Comparison of ENCODE assay signal across 9 mouse cellular contexts in the genomic region with DNA sequence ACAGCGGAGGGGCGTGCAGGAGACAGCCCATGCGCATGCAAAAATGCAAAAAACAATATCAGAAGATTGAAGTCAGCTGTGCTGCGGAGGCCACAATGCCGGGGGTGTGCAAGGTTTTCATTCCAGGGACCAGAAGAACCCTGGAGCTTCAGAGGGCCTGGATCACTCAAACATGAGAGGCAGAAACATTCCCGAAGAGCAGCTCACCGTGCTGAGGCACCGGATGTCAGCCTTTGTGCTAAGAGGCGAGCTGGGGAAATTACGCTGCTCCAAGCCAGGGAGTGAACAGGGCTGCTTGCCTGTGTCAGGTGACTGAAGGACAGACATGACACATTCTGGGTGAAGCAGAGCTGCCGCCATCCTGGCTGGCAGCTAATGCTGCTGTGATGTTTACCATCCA. TPM values are rescaled to one million over a fixed set of nuclear protein-coding genes. Genes with fewer than 3 reads are reported as not detected.
DNase-seq lines count a peak whose midpoint lies in the region; ATAC-seq and TF ChIP-seq lines count a peak whose summit lies in the region.
"Had no signal": no experiment of that assay in that cellular context is flagged by ENCODE, and none has a peak within 500 bp of the region (broad histone marks: within the 10 kb centered on the region; RNA-seq: fewer than 3 reads in every experiment).

No protein-coding gene starts in this region.

- peak overlapping the region; percentile 41 for H3K9ac ChIP-seq in hindbrain, embryonic 12.5 days
- no peak overlapping the region for H3K9ac ChIP-seq in hindbrain, embryonic 14.5 days
- H3K9ac ChIP-seq in limb, embryonic 14.5 days (ENCODE audit: low read depth, low read length, severe bottlenecking) = peak overlapping the region; percentile 28; the same call in 1 of the 2 replicates

- no peaks in the 10 kb centered on the region for H3K36me3 ChIP-seq in hindbrain, embryonic 12.5 days
- no peaks in the 10 kb centered on the region for H3K36me3 ChIP-seq in hindbrain, embryonic 14.5 days (replicated peaks; ENCODE audit: control insufficient read depth, insufficient read depth)
- H3K36me3 ChIP-seq in limb, embryonic 14.5 days (ENCODE audit: control insufficient read depth, insufficient read depth, low read length) = no peaks in the 10 kb centered on the region

- no peak overlapping the region for H3K27ac ChIP-seq in hindbrain, embryonic 12.5 days
- H3K27ac ChIP-seq in hindbrain, embryonic 14.5 days = no peak overlapping the region
- peak overlapping the region; percentile 33; the same call in 1 of the 2 replicates for H3K27ac ChIP-seq in limb, embryonic 14.5 days (replicated peaks; ENCODE audit: low read depth, low read length)

- no peak overlapping the region for H3K4me3 ChIP-seq in hindbrain, embryonic 12.5 days
- H3K4me3 ChIP-seq in hindbrain, embryonic 14.5 days (replicated peaks; ENCODE audit: low read length) = no peak overlapping the region
- H3K4me3 ChIP-seq in limb, embryonic 14.5 days (replicated peaks; ENCODE audit: low read length) = no peak overlapping the region

- no peak overlapping the region for H3K4me2 ChIP-seq in hindbrain, embryonic 12.5 days (replicated peaks)
- H3K4me2 ChIP-seq in hindbrain, embryonic 14.5 days (replicated peaks) = no peak overlapping the region
- H3K4me2 ChIP-seq in limb, embryonic 14.5 days (replicated peaks; ENCODE audit: low read depth, low read length, severe bottlenecking) = peak overlapping the region; percentile 10; the same call in 1 of the 2 replicates

- no peak for DNase-seq in hindbrain, embryonic 14.5 days (ENCODE audit: low spot score)
- DNase-seq in NIH3T3 (ENCODE audit: low read depth) = peak; percentile 83
- peak; percentile 42 to 46 for DNase-seq in cerebellum, postnatal 10 days
- DNase-seq in limb, embryonic 14.5 days (ENCODE audit: low spot score) = no peak
- DNase-seq in urinary bladder, postnatal 36 days (ENCODE audit: low spot score in 2 of 2) = no peak
- no peak for DNase-seq in right cerebral cortex, adult 18-20 months
- DNase-seq: layer of hippocampus, postnatal 36 days; thymus, adult 18-20 months had no signal

- TF ChIP-seq POLR2A in limb, embryonic 14.5 days (IDR thresholded peaks at IDR 0.05; ENCODE audit: borderline replicate concordance, extremely low read depth, insufficient read depth, insufficient read length) = no peak

- ATAC-seq in hindbrain, embryonic 12.5 days (ENCODE audit: low FRiP score) = no peak
- no peak for ATAC-seq in hindbrain, embryonic 14.5 days (ENCODE audit: low FRiP score)
- ATAC-seq in limb, embryonic 14.5 days (ENCODE audit: low FRiP score, low read depth) = no peak

- 32% methylated on average over 11 of the region's 11 CpGs for WGBS in hindbrain, embryonic 12.5 days
- WGBS in hindbrain, embryonic 14.5 days = 38% methylated on average over 11 of the region's 11 CpGs
- WGBS in limb, embryonic 14.5 days = 26% methylated on average over 11 of the region's 11 CpGs

- peaks cover 3% of the 10 kb centered on the region; the same call in 1 of the 2 replicates for H3K27me3 ChIP-seq in hindbrain, embryonic 12.5 days
- no peaks in the 10 kb centered on the region for H3K27me3 ChIP-seq in hindbrain, embryonic 14.5 days (ENCODE audit: control insufficient read depth, insufficient read depth, low read length)
- H3K27me3 ChIP-seq in limb, embryonic 14.5 days (ENCODE audit: control insufficient read depth, insufficient read depth, low read length) = no peaks in the 10 kb centered on the region

- peaks cover 8% of the 10 kb centered on the region for H3K4me1 ChIP-seq in hindbrain, embryonic 12.5 days
- no peaks in the 10 kb centered on the region for H3K4me1 ChIP-seq in hindbrain, embryonic 14.5 days (replicated peaks; ENCODE audit: control insufficient read depth, insufficient read depth, low read length)
- H3K4me1 ChIP-seq in limb, embryonic 14.5 days (ENCODE audit: control insufficient read depth, insufficient read depth, low read length) = peaks cover 13% of the 10 kb centered on the region

- no peaks in the 10 kb centered on the region for H3K9me3 ChIP-seq in hindbrain, embryonic 12.5 days (replicated peaks)
- H3K9me3 ChIP-seq in hindbrain, embryonic 14.5 days (ENCODE audit: control insufficient read depth, low read length) = no peaks in the 10 kb centered on the region
- no peaks in the 10 kb centered on the region for H3K9me3 ChIP-seq in limb, embryonic 14.5 days (ENCODE audit: control insufficient read depth, low read length)

RNA-seq across cellular contexts. Expression of a gene that starts 6.8 kb away (rescaled TPM):
- 131 and 139 TPM in 2 replicates for polyA plus RNA-seq in hindbrain, embryonic 12.5 days (2016; fragmentation: Nextera tagmentation; extraction: Ambion mirVana)
- polyA plus RNA-seq in hindbrain, embryonic 14.5 days (2014; fragmentation: Nextera tagmentation; extraction: Ambion mirVana) = 155 and 158 TPM in 2 replicates
- 49.2 and 58.9 TPM in 2 replicates for polyA plus RNA-seq in limb, embryonic 14.5 days (2012; rRNA removed)
- polyA plus RNA-seq in limb, embryonic 14.5 days (2014; fragmentation: Nextera tagmentation; extraction: Ambion mirVana) = 96.2 and 97.2 TPM in 2 replicates

RNA-seq across cellular contexts. Expression of a gene that starts 12.0 kb away (rescaled TPM):
- polyA plus RNA-seq in hindbrain, embryonic 12.5 days (2016; fragmentation: Nextera tagmentation; extraction: Ambion mirVana) = 0.25 and 0.68 TPM in 2 replicates
- polyA plus RNA-seq in hindbrain, embryonic 14.5 days (2014; fragmentation: Nextera tagmentation; extraction: Ambion mirVana) = 1.5 and 1.8 TPM in 2 replicates
- 1.4 and 1.9 TPM in 2 replicates for polyA plus RNA-seq in limb, embryonic 14.5 days (2012; rRNA removed)
- polyA plus RNA-seq in limb, embryonic 14.5 days (2014; fragmentation: Nextera tagmentation; extraction: Ambion mirVana) = 0.19 and 0.83 TPM in 2 replicates

RNA-seq across cellular contexts. Expression of a gene that starts 16.7 kb away (rescaled TPM):
- polyA plus RNA-seq in hindbrain, embryonic 12.5 days (2016; fragmentation: Nextera tagmentation; extraction: Ambion mirVana) = 2,266 and 2,767 TPM in 2 replicates
- 2,214 and 2,704 TPM in 2 replicates for polyA plus RNA-seq in hindbrain, embryonic 14.5 days (2014; fragmentation: Nextera tagmentation; extraction: Ambion mirVana)
- polyA plus RNA-seq in limb, embryonic 14.5 days (2012; rRNA removed) = 5,343 and 6,042 TPM in 2 replicates
- 5,732 and 5,809 TPM in 2 replicates for polyA plus RNA-seq in limb, embryonic 14.5 days (2014; fragmentation: Nextera tagmentation; extraction: Ambion mirVana)

RNA-seq across cellular contexts. Expression of a gene that starts 17.5 kb away (rescaled TPM):
- 22.1 and 23.8 TPM in 2 replicates for polyA plus RNA-seq in hindbrain, embryonic 12.5 days (2016; fragmentation: Nextera tagmentation; extraction: Ambion mirVana)
- 10.0 and 14.3 TPM in 2 replicates for polyA plus RNA-seq in hindbrain, embryonic 14.5 days (2014; fragmentation: Nextera tagmentation; extraction: Ambion mirVana)
- polyA plus RNA-seq in limb, embryonic 14.5 days (2012; rRNA removed) = 9.1 and 11.2 TPM in 2 replicates
- 2.5 and 3.0 TPM in 2 replicates for polyA plus RNA-seq in limb, embryonic 14.5 days (2014; fragmentation: Nextera tagmentation; extraction: Ambion mirVana)

RNA-seq across cellular contexts. Expression of a gene that starts 25.2 kb away (rescaled TPM):
- 60.5 and 60.8 TPM in 2 replicates for polyA plus RNA-seq in hindbrain, embryonic 12.5 days (2016; fragmentation: Nextera tagmentation; extraction: Ambion mirVana)
- polyA plus RNA-seq in hindbrain, embryonic 14.5 days (2014; fragmentation: Nextera tagmentation; extraction: Ambion mirVana) = 49.6 and 51.4 TPM in 2 replicates
- 63.7 and 96.8 TPM in 2 replicates for polyA plus RNA-seq in limb, embryonic 14.5 days (2012; rRNA removed)
- 45.6 and 47.6 TPM in 2 replicates for polyA plus RNA-seq in limb, embryonic 14.5 days (2014; fragmentation: Nextera tagmentation; extraction: Ambion mirVana)

Comparison
In these comparisons a context has a peak if more than half of its experiments do, and no peak if none do; other contexts are left out.
1. DNase-seq: peak in NIH3T3 (single experiment) and cerebellum, postnatal 10 days (2 of 2); none in hindbrain, embryonic 14.5 days (single experiment), limb, embryonic 14.5 days (single experiment), urinary bladder, postnatal 36 days (0 of 2) and right cerebral cortex, adult 18-20 months (single experiment).